Comparison of ENCODE assay signal across 8 mouse cellular contexts in the genomic region with DNA sequence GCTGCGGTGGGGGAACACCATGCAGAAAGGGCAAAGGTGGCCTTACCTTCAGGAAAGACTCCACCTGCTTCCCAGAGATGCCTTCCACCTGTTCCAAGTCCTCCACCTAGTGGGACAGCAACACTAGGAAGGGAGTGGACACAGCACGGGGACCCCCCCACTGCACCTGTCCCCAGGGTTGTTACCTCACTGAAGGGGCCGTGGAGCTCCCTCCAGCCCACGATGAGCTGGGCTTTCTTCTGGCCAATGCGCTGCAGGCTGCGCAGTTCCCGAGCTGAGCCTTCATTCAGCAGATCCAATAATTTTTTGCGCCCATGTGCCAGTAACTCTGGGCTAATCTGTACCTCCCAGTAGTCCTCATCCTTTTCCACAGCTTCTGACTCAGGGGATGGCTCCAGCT. TPM values are rescaled to one million over a fixed set of nuclear protein-coding genes. Genes with fewer than 3 reads are reported as not detected.
A peak's percentile ranks its signal among the peaks of the same experiment; 100 is the strongest.
DNase-seq lines count a peak whose midpoint lies in the region; ATAC-seq and TF ChIP-seq lines count a peak whose summit lies in the region.

No protein-coding gene starts in this region.

- peaks cover 12% of the 10 kb centered on the region; the same call in 1 of the 2 replicates for H3K4me1 ChIP-seq in cerebellum, adult 2 months (ENCODE audit: control insufficient read depth, insufficient read depth, low read length)
- peaks cover 24% of the 10 kb centered on the region for H3K4me1 ChIP-seq in spleen, adult 2 months (ENCODE audit: control insufficient read depth, insufficient read depth, insufficient read length)
- H3K4me1 ChIP-seq in limb, embryonic 15.5 days, result peaks cover 28% of the 10 kb centered on the region
- peaks cover 11% of the 10 kb centered on the region for H3K4me1 ChIP-seq in stomach, postnatal 0 days (replicated peaks; ENCODE audit: control insufficient read depth, insufficient read depth)

- peak overlapping the region; percentile 82 for H3K4me2 ChIP-seq in limb, embryonic 15.5 days
- peak overlapping the region; percentile 96 for H3K4me2 ChIP-seq in stomach, postnatal 0 days (replicated peaks; ENCODE audit: low read depth)

- no peak for ATAC-seq in limb, embryonic 15.5 days (ENCODE audit: insufficient number of reproducible peaks, low FRiP score, low TSS enrichment, low read depth)
- ATAC-seq in stomach, postnatal 0 days (ENCODE audit: low FRiP score, low TSS enrichment), result no peak

- H3K9ac ChIP-seq in limb, embryonic 15.5 days, result peak overlapping the region; percentile 48; the same call in 1 of the 2 replicates
- peak overlapping the region; percentile 70 for H3K9ac ChIP-seq in stomach, postnatal 0 days (ENCODE audit: low read length)

- no peak for TF ChIP-seq EP300 in stomach, postnatal 0 days (optimal IDR thresholded peaks at IDR 0.05)

- peak overlapping the region; percentile 81 for H3K4me3 ChIP-seq in cerebellum, adult 2 months (replicated peaks; ENCODE audit: insufficient read depth, low read depth, low read length)
- H3K4me3 ChIP-seq in spleen, adult 2 months (ENCODE audit: extremely low read depth, insufficient read depth, insufficient read length), result peak overlapping the region; percentile 52
- peak overlapping the region; percentile 88 for H3K4me3 ChIP-seq in limb, embryonic 15.5 days
- H3K4me3 ChIP-seq in stomach, postnatal 0 days (ENCODE audit: low read depth, low read length), result peak overlapping the region; percentile 84

- peak; percentile 19; the same call in 1 of the 2 replicates for TF ChIP-seq CTCF in cerebellum, adult 2 months (IDR thresholded peaks at IDR 0.05; ENCODE audit: borderline replicate concordance, insufficient read depth, low read depth, low read length)
- no peak for TF ChIP-seq CTCF in spleen, adult 2 months (IDR thresholded peaks at IDR 0.05; ENCODE audit: extremely low read depth, insufficient read depth, insufficient read length, insufficient replicate concordance)
- TF ChIP-seq CTCF in stomach, postnatal 0 days (IDR thresholded peaks at IDR 0.05; ENCODE audit: low read depth), result no peak

- no peak for DNase-seq in cerebellum, adult 2 months
- DNase-seq in cerebellum, postnatal 10 days, result no peak
- peak in 1 of 2 experiments; percentile 22 for DNase-seq in spleen, adult 2 months (ENCODE audit: low read depth in 1 of 2, low spot score in 2 of 2)
- no peak for DNase-seq in spleen, postnatal 4 days (ENCODE audit: low spot score in 2 of 2)
- DNase-seq in stomach, postnatal 0 days (ENCODE audit: low spot score), result no peak
- no peak for DNase-seq in kidney, postnatal 14 days
- DNase-seq in ovary, postnatal 36 days (ENCODE audit: low spot score), result no peak

- H3K27ac ChIP-seq in cerebellum, adult 2 months (ENCODE audit: insufficient read depth, low read length), result peak overlapping the region; percentile 90
- peak overlapping the region; percentile 91 for H3K27ac ChIP-seq in spleen, adult 2 months (ENCODE audit: insufficient read depth, low read length)
- peak overlapping the region; percentile 98 for H3K27ac ChIP-seq in limb, embryonic 15.5 days
- H3K27ac ChIP-seq in stomach, postnatal 0 days (replicated peaks), result peak overlapping the region; percentile 96

- H3K36me3 ChIP-seq in spleen, adult 2 months (ENCODE audit: control insufficient read depth, insufficient read depth, low read length), result peaks cover 11% of the 10 kb centered on the region
- peaks cover 58% of the 10 kb centered on the region for H3K36me3 ChIP-seq in limb, embryonic 15.5 days
- peaks cover 5% of the 10 kb centered on the region; the same call in 1 of the 2 replicates for H3K36me3 ChIP-seq in stomach, postnatal 0 days (ENCODE audit: control insufficient read depth, insufficient read depth, low read length)

- TF ChIP-seq POLR2A in cerebellum, adult 2 months (IDR thresholded peaks at IDR 0.05; ENCODE audit: borderline replicate concordance, insufficient read depth, low read length), result peak; percentile 2; the same call in 1 of the 2 replicates
- no peak for TF ChIP-seq POLR2A in spleen, adult 2 months (IDR thresholded peaks at IDR 0.05; ENCODE audit: low read depth, low read length)

- no peaks in the 10 kb centered on the region for H3K27me3 ChIP-seq in cerebellum, adult 2 months (ENCODE audit: control insufficient read depth, insufficient read depth, low read length)
- no peaks in the 10 kb centered on the region for H3K27me3 ChIP-seq in spleen, adult 2 months (ENCODE audit: control insufficient read depth, insufficient read depth, low read length)
- H3K27me3 ChIP-seq in limb, embryonic 15.5 days, result no peaks in the 10 kb centered on the region
- H3K27me3 ChIP-seq in stomach, postnatal 0 days (ENCODE audit: control insufficient read depth, insufficient read depth, low read length), result no peaks in the 10 kb centered on the region

- no peaks in the 10 kb centered on the region for H3K9me3 ChIP-seq in limb, embryonic 15.5 days
- no peaks in the 10 kb centered on the region for H3K9me3 ChIP-seq in stomach, postnatal 0 days (ENCODE audit: control insufficient read depth, low read length)

- WGBS in cerebellum, adult 2 months, result 14% methylated on average over 8 of the region's 8 CpGs
- 49% methylated on average over 8 of the region's 8 CpGs for WGBS in spleen, adult 2 months
- whole genome bisulfite sequencing in limb, embryonic 15.5 days, result 60% methylated on average over 8 of the region's 8 CpGs
- WGBS in stomach, postnatal 0 days, result 49% methylated on average over 8 of the region's 8 CpGs

RNA-seq across cellular contexts. Expression of a gene that starts 1.0 kb away (rescaled TPM):
- 198 and 213 TPM in 2 replicates for polyA plus RNA-seq in cerebellum, adult 2 months (2012; rRNA removed)
- polyA plus RNA-seq in spleen, adult 2 months (2012; rRNA removed), result 215 and 345 TPM in 2 replicates
- 49.8 and 54.8 TPM in 2 replicates for polyA plus RNA-seq in limb, embryonic 15.5 days (2015; fragmentation: Nextera tagmentation; extraction: Ambion mirVana)
- polyA plus RNA-seq in stomach, postnatal 0 days (2015; fragmentation: Nextera tagmentation; extraction: Ambion mirVana), result 21.3 and 25.5 TPM in 2 replicates

RNA-seq across cellular contexts. Expression of a gene that starts 6.9 kb away (rescaled TPM):
- 600 and 672 TPM in 2 replicates for polyA plus RNA-seq in cerebellum, adult 2 months (2012; rRNA removed)
- 5.8 and 6.5 TPM in 2 replicates for polyA plus RNA-seq in spleen, adult 2 months (2012; rRNA removed)
- polyA plus RNA-seq in limb, embryonic 15.5 days (2015; fragmentation: Nextera tagmentation; extraction: Ambion mirVana), result 16.5 and 17.5 TPM in 2 replicates
- polyA plus RNA-seq in stomach, postnatal 0 days (2015; fragmentation: Nextera tagmentation; extraction: Ambion mirVana), result 1.7 and 2.9 TPM in 2 replicates

RNA-seq across cellular contexts. Expression of a gene that starts 7.0 kb away (rescaled TPM):
- 362 and 365 TPM in 2 replicates for polyA plus RNA-seq in cerebellum, adult 2 months (2012; rRNA removed)
- 27.8 and 31.8 TPM in 2 replicates for polyA plus RNA-seq in spleen, adult 2 months (2012; rRNA removed)
- 28.9 and 58.2 TPM in 2 replicates for polyA plus RNA-seq in limb, embryonic 15.5 days (2015; fragmentation: Nextera tagmentation; extraction: Ambion mirVana)
- polyA plus RNA-seq in stomach, postnatal 0 days (2015; fragmentation: Nextera tagmentation; extraction: Ambion mirVana), result 12.0 and 27.5 TPM in 2 replicates

RNA-seq across cellular contexts. Expression of a gene that starts 10.7 kb away (rescaled TPM):
- polyA plus RNA-seq in cerebellum, adult 2 months (2012; rRNA removed), result 91.6 and 105 TPM in 2 replicates
- 3.1 and 3.3 TPM in 2 replicates for polyA plus RNA-seq in spleen, adult 2 months (2012; rRNA removed)
- polyA plus RNA-seq in limb, embryonic 15.5 days (2015; fragmentation: Nextera tagmentation; extraction: Ambion mirVana), result 46.7 and 85.6 TPM in 2 replicates
- 8.7 and 25.1 TPM in 2 replicates for polyA plus RNA-seq in stomach, postnatal 0 days (2015; fragmentation: Nextera tagmentation; extraction: Ambion mirVana)

RNA-seq across cellular contexts. Expression of a gene that starts 11.6 kb away (rescaled TPM):
- polyA plus RNA-seq in cerebellum, adult 2 months (2012; rRNA removed), result 2.8 and 5.2 TPM in 2 replicates
- polyA plus RNA-seq in spleen, adult 2 months (2012; rRNA removed), result 0.48 and 2.5 TPM in 2 replicates
- 0.63 and 1.8 TPM in 2 replicates for polyA plus RNA-seq in limb, embryonic 15.5 days (2015; fragmentation: Nextera tagmentation; extraction: Ambion mirVana)
- 0.42 TPM in 1 of 2 replicates, not detected in the other for polyA plus RNA-seq in stomach, postnatal 0 days (2015; fragmentation: Nextera tagmentation; extraction: Ambion mirVana)

Comparison
In these comparisons a context has a peak if more than half of its experiments do, and no peak if none do; other contexts are left out.
1. RNA of a gene that starts 6.9 kb away (polyA plus RNA-seq): 600 to 672 TPM in cerebellum, adult 2 months; 16.5 to 17.5 TPM in limb, embryonic 15.5 days, 5.8 to 6.5 TPM in spleen, adult 2 months and 1.7 to 2.9 TPM in stomach, postnatal 0 days; every median in the first group is over 10 times any median in the second.
2. Peak in every context shown above with its lines, with median percentiles within 50 percentile points of each other: H3K27ac ChIP-seq and H3K4me3 ChIP-seq.